Mouse (Mus musculus) midbrain, embryonic 16.5 days (tissue): Measurements from ENCODE around the gene Il1f9. TPM values are rescaled to one million over a fixed set of nuclear protein-coding genes. Genes with fewer than 3 reads are reported as not detected.
"Not testable (repeated sequence)": the region's sequence is repeated elsewhere in the genome, so short reads cannot be mapped to it uniquely, and the experiment has no call there.

ENCODE experiments used
- ATAC-seq: fragments of 200-750 bp; cut with Nextera tagmentation; 2 replicates; pipeline ENCODE4 v1.8.0; 2017; ENCODE audit warnings: moderate TSS enrichment
- H3K27ac ChIP-seq: fragments of 300-500 bp; sonication (generic); 2 replicates; pipeline ENCODE4 v1.5.1; 2014; ENCODE audit warnings: mild to moderate bottlenecking, low read length, mixed read lengths
- H3K27me3 ChIP-seq: fragments of 300-500 bp; sonication (generic); 2 replicates; pipeline ENCODE4 v1.6.1; 2014; ENCODE audit warnings: low read depth, low read length, mixed read lengths; ENCODE audit not compliant: control insufficient read depth, insufficient read depth
- H3K36me3 ChIP-seq: fragments of 300-500 bp; sonication (generic); 2 replicates; pipeline ENCODE4 v1.6.1; 2014; ENCODE audit warnings: mild to moderate bottlenecking, low read length, moderate library complexity, mixed read lengths; ENCODE audit not compliant: control insufficient read depth, insufficient read depth
- H3K4me1 ChIP-seq: fragments of 300-500 bp; sonication (generic); 2 replicates; pipeline ENCODE4 v1.6.1; 2014; ENCODE audit warnings: mild to moderate bottlenecking, low read length, mixed read lengths; ENCODE audit not compliant: control insufficient read depth, insufficient read depth
- H3K4me2 ChIP-seq: fragments of 300-500 bp; sonication (generic); 2 replicates; pipeline ENCODE4 v1.6.1; 2014; ENCODE audit warnings: mild to moderate bottlenecking, low read length, mixed read lengths
- H3K4me3 ChIP-seq: fragments of 300-500 bp; sonication (generic); 2 replicates; pipeline ENCODE4 v1.5.1; 2014; ENCODE audit warnings: low read depth, mild to moderate bottlenecking, low read length, moderate library complexity, mixed read lengths
- H3K9ac ChIP-seq: fragments of 300-500 bp; sonication (generic); 2 replicates; pipeline ENCODE4 v1.6.1; 2014; ENCODE audit warnings: low read depth, low read length, mixed read lengths
- H3K9me3 ChIP-seq: fragments of 300-500 bp; sonication (generic); replicated peaks from 2 replicates; pipeline ENCODE4 v1.6.1; 2014; ENCODE audit warnings: mild to moderate bottlenecking, low read length, mixed read lengths; ENCODE audit not compliant: control insufficient read depth, poor library complexity, severe bottlenecking
- whole genome bisulfite sequencing: fragments of 180-500 bp; shearing (Covaris S2); extraction: QIAGEN DNeasy Blood & Tissue Kit; methylation state at CpG from one replicate; pipeline ENCODE4 v1.1.7; 2014; 5-methylcytosine and 5-hydroxymethylcytosine counted together
- polyA plus RNA-seq: library from polyadenylated mRNA; unstranded; fragments of >200 nt; fragmentation: Nextera tagmentation; extraction: Ambion mirVana; gene quantifications from 2 replicates; pipeline ENCODE4 v1.2.1, GENCODE M21; 2015

The Il1f9 gene
- not detected in 2 replicates for polyA plus RNA-seq

- 93% methylated on average over 1 of the region's 1 CpGs for WGBS
- Histone ChIP-seq H3K9ac (no peak within 1 kb of the TSS), H3K27ac (no peak within 1 kb of the TSS), H3K9me3 (no peaks in the 10 kb centered on the region), H3K4me1 (peaks cover 3% of the 10 kb centered on the region; the same call in 1 of the 2 replicates), H3K27me3 (no peaks in the 10 kb centered on the region), H3K4me3 (no peak within 1 kb of the TSS), H3K36me3 (no peaks in the 10 kb centered on the region), H3K4me2 (no peak within 1 kb of the TSS)
- ATAC-seq, result no peak
Observed at GRCm38 (mm10) chr2:24186176-24186575, at the start of gene Il1f9. Gene Il1f9 (plus strand): TSS chr2:24186476.

GRCm38 (mm10) chr2:24152861-24153260 is 33.4 kb upstream of the Il1f9 start, which contains the start of gene Il1f8:
Gene Il1f8 (plus strand): TSS chr2:24153161.
- WGBS, result 85% methylated on average over 2 of the region's 2 CpGs
- no peaks in the 10 kb centered on the region for H3K27me3 ChIP-seq

GRCm38 (mm10) chr2:24181683-24182331 is 4.5 kb upstream of the Il1f9 start:
- 9% methylated on average over 14 of the region's 14 CpGs for WGBS
- ATAC-seq, result peak; percentile 97
- not testable (repeated sequence) for H3K36me3 ChIP-seq, H3K27ac ChIP-seq, H3K9me3 ChIP-seq, H3K9ac ChIP-seq, H3K4me1 ChIP-seq, H3K27me3 ChIP-seq
- peak overlapping the region; percentile 38 for H3K4me2 ChIP-seq
- H3K4me3 ChIP-seq, result 0 out of 2 replicates have a peak overlapping the region, but pooled peaks have one; percentile 14

More at GRCm38 (mm10) chr2:24152861-24153260, 33.4 kb upstream of the Il1f9 start, which contains the start of gene Il1f8:
- Histone ChIP-seq H3K4me3 (no peak within 1 kb of the TSS), H3K9me3 (no peaks in the 10 kb centered on the region), H3K27ac (no peak within 1 kb of the TSS), H3K4me1 (no peaks in the 10 kb centered on the region), H3K4me2 (no peak within 1 kb of the TSS), H3K36me3 (no peaks in the 10 kb centered on the region), H3K9ac (no peak within 1 kb of the TSS)
- ATAC-seq, result no peak

DNA sequence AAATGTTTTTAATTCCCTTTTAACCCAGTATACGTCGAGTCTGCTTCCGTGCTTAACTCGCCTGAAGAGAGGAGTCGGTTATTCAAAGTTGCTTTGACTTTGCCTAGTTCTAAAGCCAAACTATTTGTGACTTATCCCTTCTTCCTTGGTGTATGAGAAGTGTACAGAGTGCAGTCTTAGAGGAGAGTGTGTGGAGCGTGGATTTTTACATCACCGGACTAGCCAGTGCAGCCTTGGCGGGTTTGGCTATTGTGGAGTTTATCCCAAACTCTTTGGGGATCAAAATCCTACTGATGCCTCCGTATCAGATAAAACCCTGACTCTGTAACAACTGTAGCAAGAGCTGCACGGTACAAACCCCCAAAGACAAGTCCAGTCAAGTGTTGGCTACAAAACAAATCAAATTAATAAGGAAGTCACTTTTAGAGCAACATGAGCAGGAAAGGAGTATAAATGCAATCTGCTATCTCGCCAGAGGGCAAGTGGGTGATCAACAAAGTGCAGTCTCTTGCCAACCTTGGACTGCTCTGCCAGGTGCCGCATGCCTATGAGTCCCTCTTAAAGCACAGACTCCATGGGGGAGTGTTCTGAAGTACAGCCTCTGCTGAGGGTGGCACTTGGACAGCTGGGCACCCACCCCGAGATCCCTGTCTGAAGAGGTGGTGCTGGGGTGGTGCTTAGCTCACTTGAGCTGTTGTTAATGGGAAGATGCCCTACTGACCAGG is 3.7 kb upstream of the Il1f9 start:
- 61% methylated on average over 13 of the region's 13 CpGs for WGBS
- not testable (repeated sequence) for H3K27me3 ChIP-seq, H3K9ac ChIP-seq, H3K27ac ChIP-seq, H3K4me3 ChIP-seq, H3K9me3 ChIP-seq, H3K36me3 ChIP-seq, ATAC-seq, H3K4me1 ChIP-seq
- H3K4me2 ChIP-seq, result peak overlapping the region; percentile 38

GRCm38 (mm10) chr2:24184092-24184491 is 2.2 kb upstream of the Il1f9 start:
- not testable (repeated sequence) for H3K4me3 ChIP-seq, H3K27ac ChIP-seq, H3K9me3 ChIP-seq, ATAC-seq, H3K9ac ChIP-seq, H3K36me3 ChIP-seq, H3K27me3 ChIP-seq, H3K4me1 ChIP-seq, H3K4me2 ChIP-seq

- 87% methylated on average over 6 of the region's 6 CpGs for WGBS
- no peaks in the 10 kb centered on the region for H3K27me3 ChIP-seq
- H3K9ac ChIP-seq, result no peak overlapping the region
- no peak overlapping the region for H3K27ac ChIP-seq
- ATAC-seq, result no peak
- H3K36me3 ChIP-seq, result no peaks in the 10 kb centered on the region
- H3K4me3 ChIP-seq, result no peak overlapping the region
- no peaks in the 10 kb centered on the region for H3K4me1 ChIP-seq
- no peaks in the 10 kb centered on the region for H3K9me3 ChIP-seq
- H3K4me2 ChIP-seq, result no peak overlapping the region
Observed at GRCm38 (mm10) chr2:24187585-24187984, 1.3 kb downstream of the Il1f9 start.

DNA sequence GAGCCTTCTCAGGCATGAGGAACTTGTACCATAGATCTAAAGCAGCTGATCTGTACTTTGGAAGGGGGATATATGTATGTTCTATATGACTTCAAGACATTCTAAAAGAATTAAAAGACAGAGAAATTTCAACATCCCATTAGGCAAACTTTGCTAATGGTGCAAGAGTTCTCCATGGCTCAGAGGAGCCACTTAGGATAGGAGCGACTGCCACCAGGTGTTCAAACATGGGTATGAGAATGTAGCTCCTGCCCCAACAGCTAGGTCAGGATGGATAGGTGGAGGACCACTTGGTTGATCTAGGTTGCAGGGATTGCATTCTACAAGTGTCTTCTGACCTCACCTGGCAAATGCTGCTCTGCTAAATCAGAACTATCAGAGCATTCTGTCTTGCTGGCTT is 1.9 kb downstream of the Il1f9 start:
- 74% methylated on average over 1 of the region's 1 CpGs for WGBS
- Histone ChIP-seq H3K36me3 (no peaks in the 10 kb centered on the region), H3K27ac (no peak overlapping the region), H3K9ac (no peak overlapping the region), H3K27me3 (no peaks in the 10 kb centered on the region), H3K4me1 (no peaks in the 10 kb centered on the region), H3K4me2 (no peak overlapping the region), H3K9me3 (no peaks in the 10 kb centered on the region), H3K4me3 (no peak overlapping the region)
- ATAC-seq, result no peak

DNA sequence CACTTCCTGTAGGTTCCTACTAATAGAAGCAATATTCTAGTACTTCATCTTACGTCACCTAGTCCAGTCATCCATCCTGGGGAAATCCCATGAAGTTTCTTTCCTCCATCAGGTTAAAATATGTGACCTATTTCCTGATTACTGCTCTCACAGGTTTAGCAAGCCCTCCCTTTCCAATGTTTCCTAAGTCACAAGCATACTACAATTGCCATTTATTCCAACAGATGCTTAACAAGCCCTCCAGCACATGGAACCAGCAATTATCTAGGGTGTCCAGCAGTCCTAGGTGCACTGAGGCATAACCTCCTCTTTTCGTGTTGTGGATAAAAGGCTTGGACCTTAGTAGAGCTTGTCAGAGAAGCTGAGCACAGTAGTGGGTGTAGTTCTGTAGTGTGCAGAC is 28.8 kb downstream of the Il1f9 start, which contains the start of gene Il1f6:
Il1f6 (plus strand) TSS at position 301 of the 400 bp plus-strand sequence.
- H3K4me2 ChIP-seq, result no peak within 1 kb of the TSS
- ATAC-seq, result no peak
- H3K9ac ChIP-seq, result no peak within 1 kb of the TSS
- H3K4me1 ChIP-seq, result no peaks in the 10 kb centered on the region
- no peaks in the 10 kb centered on the region for H3K36me3 ChIP-seq
- no peak within 1 kb of the TSS for H3K27ac ChIP-seq
- H3K27me3 ChIP-seq, result no peaks in the 10 kb centered on the region
- 67% methylated on average over 2 of the region's 2 CpGs for WGBS
- H3K9me3 ChIP-seq, result no peaks in the 10 kb centered on the region
- no peak within 1 kb of the TSS for H3K4me3 ChIP-seq

DNA sequence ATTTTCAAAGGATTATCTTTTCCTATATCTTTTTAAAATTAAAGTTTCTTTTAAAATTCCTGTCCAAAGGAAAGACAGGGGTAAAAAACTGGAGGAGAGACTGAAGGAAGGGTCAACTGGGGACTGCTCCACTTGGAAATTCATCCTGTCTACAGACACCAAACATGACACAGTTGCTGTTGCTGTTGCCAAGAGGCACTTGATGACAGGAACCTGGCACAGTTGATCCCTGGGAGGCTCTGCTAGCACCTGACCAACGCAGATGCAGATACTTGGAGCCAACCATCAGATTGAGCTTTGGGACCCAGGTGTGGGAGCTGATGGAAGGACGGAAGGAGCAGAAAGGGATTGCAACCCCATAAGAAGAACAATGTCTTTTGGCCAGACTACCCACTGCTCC is 40.9 kb downstream of the Il1f9 start:
- no peak for ATAC-seq
- no peaks in the 10 kb centered on the region for H3K36me3 ChIP-seq
- H3K27ac ChIP-seq, result no peak overlapping the region
- H3K9ac ChIP-seq, result no peak overlapping the region
- H3K27me3 ChIP-seq, result no peaks in the 10 kb centered on the region
- 87% methylated on average over 2 of the region's 2 CpGs for WGBS
- H3K4me2 ChIP-seq, result no peak overlapping the region
- no peaks in the 10 kb centered on the region for H3K9me3 ChIP-seq
- H3K4me1 ChIP-seq, result no peaks in the 10 kb centered on the region
- no peak overlapping the region for H3K4me3 ChIP-seq
